Comparison of ENCODE assay signal across 8 mouse cellular contexts in genomic region chr15:102136129-102136758, GRCm38 (mm10). TPM values are rescaled to one million over a fixed set of nuclear protein-coding genes. Genes with fewer than 3 reads are reported as not detected.
DNase-seq lines count a peak whose midpoint lies in the region; ATAC-seq lines count a peak whose summit lies in the region.

Gene Spryd3 (minus strand): TSS chr15:102136234.

- ATAC-seq in megakaryocyte progenitor cell, adult 5-6 weeks (replicated peaks; ENCODE audit: poor library complexity), result peak; percentile 98

- DNase-seq in adipocyte (ENCODE audit: low spot score), result peak; percentile 96
- peak; percentile 97 for DNase-seq in embryo, embryonic 10 days (ENCODE audit: low spot score)
- DNase-seq in gastrocnemius, postnatal 10 days, result peak; percentile 94
- peak; percentile 99 for DNase-seq in induced T-regulatory cell, adult 2 months (ENCODE audit: low read depth)
- DNase-seq in left cerebral cortex, adult 9 months (ENCODE audit: low spot score in 2 of 2), result peak; percentile 90 to 98
- DNase-seq in right cerebral cortex, postnatal 14 days, result peak; percentile 98
- peak; percentile 97 to 98 for DNase-seq in urinary bladder, postnatal 36 days (ENCODE audit: low spot score in 2 of 2)

RNA-seq across cellular contexts. Expression of gene Spryd3, which starts in this region (rescaled TPM):
- total RNA-seq in gastrocnemius, postnatal 10 days (2021), result 10 to 100 TPM; 14.2 to 14.8 TPM
- total RNA-seq in megakaryocyte progenitor cell, adult 5-6 weeks (2015), result 2.9 and 3.2 TPM in 2 replicates
- total RNA-seq in megakaryocyte progenitor cell, adult 5-6 weeks (2017), result 11.5 and 17.9 TPM in 2 replicates

Comparison
In these comparisons a context has a peak if more than half of its experiments do, and no peak if none do; other contexts are left out.
1. Peak in every context shown above with its lines: DNase-seq and ATAC-seq.